Mouse (Mus musculus): ENCODE data around the gene Gm10160.
A peak's percentile ranks its signal among the peaks of the same experiment; 100 is the strongest.

Gm10160 gene

DNA sequence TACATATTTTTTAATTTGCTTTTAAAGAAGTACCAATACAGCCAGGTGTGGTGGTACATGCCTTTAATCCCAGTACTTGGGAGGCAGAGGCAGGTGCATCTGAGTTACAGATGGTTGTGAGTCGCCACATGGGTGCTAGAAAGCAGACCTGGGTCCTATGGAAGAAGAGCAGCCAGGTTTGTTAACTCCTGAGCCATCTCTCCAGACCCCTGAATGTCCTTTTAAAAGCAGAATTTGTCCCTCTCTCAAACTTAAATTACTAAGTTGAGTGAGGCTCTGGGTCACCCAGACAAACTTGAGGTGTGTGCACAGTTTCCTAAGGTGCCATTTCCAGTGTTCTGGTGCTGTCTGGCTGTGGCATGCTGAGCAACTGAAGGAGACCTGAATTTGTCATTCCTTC, at the start of gene Gm10160:
Gm10160 (minus strand) TSS at position 101 of the 400 bp plus-strand sequence.
- DNase-seq = no peak

DNA sequence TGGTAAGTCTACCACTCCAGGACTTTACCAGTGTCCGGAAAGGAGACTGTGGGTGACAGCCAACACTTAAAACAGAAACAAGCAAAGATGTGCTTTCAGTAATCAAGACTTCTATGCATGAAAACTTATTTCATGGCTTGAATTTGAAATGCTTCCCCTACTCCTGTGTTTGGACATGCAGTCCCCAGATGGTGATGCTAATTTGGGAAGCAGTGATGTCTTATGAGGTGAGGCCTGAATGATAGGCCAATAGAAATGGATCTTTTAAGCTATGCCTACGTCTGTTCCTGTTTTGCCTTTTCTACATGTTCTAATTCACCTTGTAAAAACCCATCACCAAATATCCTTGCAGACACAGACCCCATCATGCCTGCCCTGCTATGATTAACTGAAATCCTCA, 49.3 kb upstream of the Gm10160 start:
- no peak for DNase-seq

DNA sequence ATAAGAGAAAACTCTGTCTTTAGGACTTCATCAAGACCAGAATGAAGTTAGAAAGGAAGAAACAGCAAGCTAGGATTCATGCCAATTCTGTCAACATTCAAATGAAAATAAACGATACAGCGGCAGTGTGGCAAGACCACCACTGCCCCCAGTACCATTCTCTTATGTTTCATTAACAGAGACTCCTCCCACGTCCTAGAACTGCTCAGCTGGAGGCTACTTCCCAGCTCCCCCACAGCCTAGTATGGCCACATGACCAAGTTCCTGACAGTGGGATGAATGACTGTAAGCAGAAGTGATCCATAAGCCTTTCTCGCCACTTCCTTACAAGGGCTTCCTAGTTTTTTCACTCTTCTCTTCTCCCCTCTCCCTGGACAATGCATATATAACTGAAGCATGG, 48.5 kb upstream of the Gm10160 start:
- DNase-seq = no peak

DNA sequence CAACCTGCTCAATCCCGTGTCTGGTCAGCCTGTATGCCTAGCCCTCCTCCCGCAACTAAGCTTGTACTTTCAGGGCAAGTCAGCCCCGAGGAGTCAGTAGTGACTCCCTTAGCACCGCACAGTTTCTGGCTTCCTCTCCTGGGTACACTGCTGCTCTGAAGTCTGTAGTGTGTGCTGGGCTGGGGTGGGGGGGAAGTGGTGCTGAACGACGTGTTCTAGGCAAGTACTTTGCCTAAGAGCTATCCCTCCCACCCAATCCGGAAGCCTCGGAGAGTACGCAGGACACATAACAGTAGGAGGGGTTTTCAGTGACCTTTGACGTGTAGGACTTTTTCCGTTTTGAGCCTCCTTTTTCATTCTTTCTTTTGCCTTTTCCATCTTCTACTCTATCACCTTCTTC, 43.8 kb upstream of the Gm10160 start:
- DNase-seq = no peak

DNA sequence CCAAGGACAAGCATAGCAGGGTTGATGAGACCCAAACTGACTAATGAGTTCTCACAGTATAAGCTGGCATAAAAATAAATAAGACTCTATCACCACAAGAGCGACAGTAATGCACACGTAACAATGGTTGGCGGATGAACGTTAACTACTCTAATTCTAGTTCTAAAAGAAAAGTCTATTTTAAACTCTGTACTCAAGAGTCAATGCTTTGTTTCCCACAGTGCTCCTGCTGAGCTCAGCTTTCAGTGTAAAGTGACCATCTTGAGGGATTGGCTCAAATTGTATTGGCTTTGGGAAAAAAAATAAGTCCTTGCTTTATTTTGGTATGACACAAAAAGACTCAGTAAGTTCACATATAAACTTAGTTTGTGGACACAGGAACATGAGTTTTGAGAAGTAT, 29.5 kb upstream of the Gm10160 start:
- no peak for DNase-seq

DNA sequence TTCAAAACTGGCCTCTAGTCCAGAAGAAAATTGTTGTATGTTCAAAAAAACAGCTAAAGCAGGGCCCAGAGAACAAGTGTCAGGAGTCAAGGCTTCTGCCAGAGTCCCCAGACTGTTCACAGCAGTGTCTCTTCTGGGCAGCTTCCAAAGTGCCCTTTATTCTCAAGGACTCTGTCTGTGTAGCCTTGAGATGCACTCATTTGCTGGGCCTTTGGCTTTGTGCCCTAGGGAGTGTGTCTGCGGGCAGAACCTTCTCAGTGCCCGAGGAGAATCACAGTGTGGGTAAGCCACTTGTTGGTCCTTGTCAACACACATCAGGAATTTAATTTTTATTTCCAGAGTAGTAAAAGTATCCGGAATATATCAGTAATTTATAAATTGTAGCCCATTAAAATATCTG, 26.0 kb upstream of the Gm10160 start:
- no peak for DNase-seq

DNA sequence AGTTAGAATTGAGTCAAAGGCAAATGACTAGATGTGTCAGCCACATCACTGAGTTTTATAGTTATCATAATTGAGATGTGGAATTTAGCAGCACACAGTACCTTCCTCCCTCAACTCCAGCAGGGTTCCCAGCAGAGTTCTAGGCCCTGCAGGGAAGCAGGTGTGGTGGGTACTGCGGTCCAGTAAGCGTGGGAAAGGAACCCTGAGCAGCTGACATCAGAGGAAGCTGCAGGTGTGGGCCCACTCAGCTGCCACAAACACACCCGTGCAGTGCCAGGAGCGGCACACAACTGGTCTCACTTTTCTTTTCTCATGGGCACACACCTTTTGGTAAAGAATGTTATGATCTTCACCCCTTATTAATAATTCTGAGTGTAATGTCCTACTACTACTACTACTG, 25.2 kb upstream of the Gm10160 start:
- no peak for DNase-seq

DNA sequence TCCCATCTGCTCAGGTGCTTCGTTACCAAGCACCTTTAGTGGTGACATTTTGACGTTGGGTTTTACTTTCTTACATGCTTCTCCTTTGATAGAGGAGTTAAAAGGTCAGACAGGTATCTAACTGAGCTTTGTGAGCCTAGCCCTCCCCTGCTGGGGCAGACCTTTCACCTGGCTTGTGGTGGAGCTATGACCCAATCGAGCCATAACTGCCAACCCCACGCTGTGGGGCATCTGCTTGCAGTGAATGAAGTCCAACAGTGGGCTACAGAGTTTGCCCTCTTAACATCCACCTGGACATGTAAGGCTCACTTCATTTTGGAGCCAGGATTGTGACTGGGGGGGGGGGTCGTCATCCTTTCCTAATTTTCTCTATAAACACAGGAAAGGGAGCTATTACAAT, 24.7 kb upstream of the Gm10160 start:
- DNase-seq = no peak

DNA sequence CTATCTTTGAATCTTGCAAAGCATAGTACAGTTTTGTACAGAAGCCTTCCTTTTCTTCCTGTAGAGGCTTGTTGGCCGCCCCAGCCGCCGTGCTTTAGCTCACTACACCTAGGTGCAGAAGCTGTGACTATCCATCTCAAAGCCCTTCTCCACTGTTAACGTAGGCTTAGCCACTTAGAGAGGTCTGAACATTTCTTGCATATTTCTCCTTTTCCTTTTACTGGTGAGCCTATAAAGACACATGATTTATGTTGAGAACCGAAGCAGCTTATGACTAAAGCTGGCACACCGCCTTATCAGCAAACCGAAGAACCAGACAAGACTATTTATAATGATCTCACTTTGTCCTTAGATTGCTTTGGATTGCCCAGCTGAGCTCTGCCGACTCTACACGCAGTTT, 19.8 kb upstream of the Gm10160 start:
- no peak for DNase-seq

DNA sequence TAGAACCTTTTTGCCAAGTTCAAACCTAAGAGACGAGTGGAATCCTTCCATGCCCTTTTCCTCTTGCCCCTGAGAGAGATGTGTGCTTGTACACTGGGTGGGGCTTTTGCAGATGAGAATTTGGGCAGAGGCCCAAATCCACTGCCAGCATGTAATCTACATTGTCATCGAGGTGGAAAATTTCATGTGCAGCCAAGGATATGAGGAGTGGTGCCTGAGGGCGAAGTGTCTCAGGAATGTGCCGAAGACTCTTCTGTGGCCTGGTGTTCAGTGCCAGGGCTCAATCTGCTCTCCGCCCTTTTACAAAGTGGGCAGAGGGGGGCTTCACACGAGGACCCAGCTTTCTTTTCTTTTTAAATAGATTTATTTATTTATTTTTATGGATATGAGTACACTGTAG, 19.0 kb upstream of the Gm10160 start:
- no peak for DNase-seq

DNA sequence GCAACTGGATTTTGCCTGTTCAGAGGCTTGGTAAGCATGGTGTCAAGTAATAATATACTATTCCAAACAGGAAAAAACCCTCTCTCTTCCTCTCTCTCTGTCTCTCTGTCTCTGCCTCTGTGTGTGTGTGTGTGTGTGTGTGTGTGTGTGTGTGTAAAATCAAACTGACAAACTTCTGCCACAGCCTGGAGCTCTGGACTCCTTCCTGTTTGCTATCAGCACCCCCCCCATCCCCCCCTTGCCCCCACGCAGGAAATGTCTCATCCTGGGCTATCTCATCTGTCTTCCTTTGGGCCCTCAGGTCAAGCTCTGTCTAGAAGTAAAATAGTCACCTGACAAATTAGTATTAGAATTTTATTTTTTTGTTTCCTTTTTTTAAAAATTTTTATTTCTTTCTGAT, 18.2 kb upstream of the Gm10160 start:
- DNase-seq = no peak

DNA sequence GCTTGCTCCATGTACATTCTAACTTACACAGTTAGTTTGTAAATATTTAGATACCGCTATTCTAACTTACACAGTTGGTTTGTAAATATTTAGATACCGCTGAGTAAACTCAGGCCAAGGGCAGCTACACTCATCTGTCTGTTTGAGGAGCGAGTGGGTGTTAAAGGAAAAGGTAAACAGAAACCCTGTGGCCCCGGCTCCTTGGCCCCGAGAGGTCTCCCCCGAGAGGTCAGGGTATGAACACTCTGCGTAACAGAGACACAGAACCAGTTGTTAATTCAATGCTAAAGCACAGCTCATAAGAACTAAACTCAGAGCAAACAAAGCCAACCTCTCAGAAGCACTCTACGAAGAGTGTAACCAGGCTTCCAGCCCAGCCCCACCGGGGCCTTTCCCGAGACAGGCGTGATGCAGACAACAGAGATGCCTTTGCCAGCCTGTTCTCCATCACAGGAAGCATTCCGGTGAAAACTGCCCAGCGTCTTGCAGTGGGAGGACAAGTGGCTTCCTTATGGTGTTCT, 17.0 kb upstream of the Gm10160 start:
- no peak for DNase-seq

DNA sequence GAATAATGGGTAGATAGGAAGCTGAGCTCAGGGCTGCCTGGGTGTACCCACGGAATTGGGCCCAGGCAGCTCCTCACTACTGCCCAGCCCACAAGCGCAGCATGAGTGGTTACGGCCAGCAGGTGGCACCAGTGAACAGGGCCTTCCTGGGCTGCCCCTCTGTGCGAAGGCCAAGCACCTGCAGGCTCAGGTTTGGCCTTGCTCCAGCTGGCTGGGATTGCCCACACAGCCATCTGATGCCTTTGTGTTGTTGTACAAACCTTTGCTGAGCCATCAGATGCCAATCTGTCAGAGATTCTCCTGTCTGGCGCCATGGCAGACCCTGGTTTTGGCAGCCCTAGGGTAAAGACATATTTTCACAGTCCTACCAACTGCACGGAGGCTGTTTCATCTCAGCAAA, 12.6 kb upstream of the Gm10160 start:
- DNase-seq = peak; percentile 70

DNA sequence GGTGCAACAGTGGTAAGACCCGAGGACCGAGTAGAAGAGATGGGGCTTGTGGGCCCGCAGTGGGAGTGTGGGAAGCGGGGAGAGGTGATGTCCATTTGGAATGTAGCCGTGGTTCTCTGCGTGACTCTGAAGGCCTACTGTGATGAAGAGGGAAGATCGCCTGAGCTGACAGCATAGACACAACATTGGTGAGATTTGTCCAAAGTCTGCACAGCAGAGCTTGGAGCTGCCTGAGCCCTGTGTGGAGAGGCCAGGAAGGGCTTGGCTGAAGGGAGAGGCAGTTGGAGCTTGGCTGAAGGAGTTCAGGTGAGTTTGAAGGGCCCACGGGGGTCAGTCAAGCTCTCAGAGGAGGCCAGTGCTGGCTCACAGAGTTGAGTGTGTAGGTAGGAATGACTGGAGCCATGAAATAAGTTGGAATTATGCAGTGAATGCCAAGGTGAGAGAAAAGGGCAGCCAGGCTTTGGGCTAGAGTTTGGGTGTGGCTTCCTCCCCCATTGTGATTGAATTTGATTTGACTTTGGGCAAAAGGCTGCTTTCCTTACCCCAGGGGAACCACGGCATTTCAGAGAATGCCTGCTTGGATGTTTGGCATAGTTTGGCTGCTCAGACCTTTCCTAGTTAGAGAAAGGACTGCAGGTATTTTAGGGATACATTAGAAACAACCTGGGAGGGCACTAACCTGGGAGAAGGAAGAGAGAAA, 11.8 kb upstream of the Gm10160 start:
- DNase-seq = no peak

DNA sequence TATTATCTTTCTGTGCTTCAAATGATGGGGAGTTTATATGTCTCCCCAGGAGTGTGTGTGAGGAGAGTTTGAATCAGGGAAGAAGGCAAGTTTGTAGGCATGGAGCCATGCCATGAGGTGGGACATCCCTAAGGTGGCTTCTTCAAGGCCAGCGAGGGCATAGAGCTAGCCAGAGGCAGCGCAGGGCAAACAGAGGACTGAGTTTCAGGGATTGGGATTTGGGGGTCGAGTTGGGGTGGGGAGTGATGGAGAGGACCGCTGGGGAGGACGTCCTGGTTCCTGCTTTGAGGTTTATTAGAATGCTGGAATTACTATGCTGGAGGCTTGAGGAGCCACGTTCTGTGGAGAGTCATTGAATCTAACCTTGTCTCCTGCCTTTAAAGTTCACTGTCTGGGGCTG, 10.3 kb upstream of the Gm10160 start:
- DNase-seq = no peak

DNA sequence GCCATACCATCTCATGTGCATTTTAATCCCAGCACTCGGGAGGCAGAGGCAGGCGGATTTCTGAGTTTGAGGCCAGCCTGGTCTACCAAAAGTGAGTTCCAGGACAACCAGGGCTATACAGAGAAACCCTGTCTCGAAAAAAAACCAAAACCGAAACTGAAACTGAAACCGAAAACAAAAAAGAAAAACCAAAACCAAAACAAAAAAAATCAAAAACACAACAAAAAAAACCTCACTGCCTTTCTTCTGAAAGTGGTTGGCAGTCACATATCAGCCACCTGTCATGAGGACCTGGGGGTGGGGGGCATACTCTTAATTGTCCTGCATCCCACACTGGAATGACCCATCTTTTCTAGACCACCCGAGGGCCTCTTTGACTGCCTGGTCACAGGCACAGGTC, 9.0 kb upstream of the Gm10160 start:
- no peak for DNase-seq

DNA sequence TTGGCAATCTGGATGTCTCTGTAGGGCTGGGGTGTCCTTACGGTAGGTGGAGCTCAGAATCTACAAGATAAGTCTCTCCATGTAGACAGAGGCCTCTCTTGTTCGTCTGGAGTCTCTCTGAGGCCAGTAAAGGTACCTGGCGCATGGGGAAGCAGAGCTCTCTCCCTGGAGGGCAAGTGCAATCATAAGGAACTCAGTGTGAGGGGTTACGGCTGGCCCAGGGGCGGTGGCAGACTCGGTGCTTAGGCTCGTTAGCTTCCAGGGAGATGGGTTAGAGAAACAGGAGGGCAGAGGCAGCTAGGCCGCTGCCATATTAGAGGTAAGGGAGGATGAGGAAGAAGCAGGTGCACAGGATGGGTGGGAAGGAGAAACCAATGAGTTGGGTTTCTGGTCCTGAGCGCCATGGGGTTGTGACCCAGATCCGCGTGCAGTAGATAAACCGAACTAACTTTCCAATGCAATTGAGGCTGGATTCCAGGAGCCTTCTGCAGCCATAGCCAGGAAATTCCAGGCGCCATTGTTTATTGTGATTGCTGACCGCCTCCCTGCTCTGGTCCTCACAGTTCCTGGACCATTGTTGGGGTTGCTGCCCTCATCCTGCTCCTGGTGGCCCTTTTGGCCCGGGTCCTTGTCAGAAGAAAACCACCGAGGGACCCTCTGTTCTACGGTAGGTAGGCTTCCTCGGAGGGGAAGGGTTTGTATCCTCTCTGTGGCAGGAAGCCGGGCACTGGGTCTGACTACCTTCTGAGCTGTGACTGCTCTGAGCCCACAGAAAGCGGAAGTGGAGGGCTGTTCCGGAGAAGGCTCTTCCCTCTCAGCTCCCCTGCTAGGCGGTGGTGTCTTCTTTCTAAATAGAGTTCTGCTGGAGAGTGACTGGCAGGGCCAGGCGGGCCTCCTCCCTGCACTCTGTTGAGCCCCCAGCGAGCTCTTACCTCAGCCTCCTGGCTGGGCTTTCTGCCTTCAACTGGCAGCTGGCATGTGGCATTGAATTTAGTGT, 7.3 kb upstream of the Gm10160 start:
- DNase-seq = peak; percentile 63

DNA sequence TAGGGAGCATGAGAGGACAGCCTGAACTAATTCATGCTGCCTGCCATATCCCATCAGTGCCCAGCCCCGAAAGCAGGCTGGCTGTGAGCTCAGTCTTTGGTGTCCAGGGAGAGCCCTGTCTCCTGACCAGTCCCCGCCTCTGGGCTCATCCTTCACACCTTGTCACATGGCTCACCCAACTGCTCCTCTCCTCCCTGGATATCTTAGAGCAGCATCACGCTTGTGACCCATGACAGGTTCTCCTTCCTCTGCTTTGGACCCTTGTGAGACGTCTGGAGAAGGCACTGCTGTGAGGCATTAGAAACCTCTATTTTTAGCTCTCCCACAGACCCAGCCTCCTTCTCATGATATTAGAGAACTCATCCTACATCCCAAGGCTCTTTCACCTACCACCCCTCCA, 6.3 kb upstream of the Gm10160 start:
- no peak for DNase-seq

DNA sequence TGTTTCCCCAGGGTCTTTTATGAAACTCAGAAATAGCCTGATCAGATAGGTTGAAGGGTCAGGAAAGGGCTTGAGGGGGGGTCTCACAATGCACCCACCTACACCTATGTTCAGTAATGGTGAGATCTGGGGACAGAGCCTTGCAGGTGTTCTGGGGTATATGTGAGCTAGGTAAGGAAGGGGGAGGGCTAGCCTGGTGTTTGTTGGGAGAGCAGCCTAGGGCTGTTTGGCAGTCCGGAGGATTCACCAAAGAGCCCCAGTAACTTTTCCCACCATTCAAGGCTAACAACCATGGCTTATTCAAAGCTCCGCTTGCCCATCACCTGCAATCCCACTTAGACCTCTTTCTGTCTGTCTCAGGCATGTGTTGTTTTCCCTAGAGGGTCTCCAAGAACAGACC, 5.9 kb upstream of the Gm10160 start:
- no peak for DNase-seq

DNA sequence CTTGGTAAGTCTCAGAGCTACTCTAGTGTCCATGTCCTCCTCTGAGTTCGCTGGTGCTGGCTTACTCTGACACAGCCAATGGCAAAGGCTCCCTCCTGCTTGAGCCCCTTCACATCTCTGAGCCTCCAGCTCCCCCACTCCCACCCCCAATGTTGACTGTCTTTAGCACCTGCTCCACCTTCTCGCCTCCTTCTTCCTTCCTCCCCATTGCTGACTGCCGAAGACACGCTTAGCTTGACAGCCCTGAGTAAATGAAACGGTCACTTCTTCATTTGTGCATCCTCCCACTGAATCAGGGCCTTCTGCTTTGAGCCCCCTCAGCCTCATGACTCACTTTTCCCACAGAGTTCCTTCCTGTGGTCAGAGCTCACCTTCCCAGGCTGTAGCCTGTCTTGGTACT, 5.4 kb upstream of the Gm10160 start:
- no peak for DNase-seq

DNA sequence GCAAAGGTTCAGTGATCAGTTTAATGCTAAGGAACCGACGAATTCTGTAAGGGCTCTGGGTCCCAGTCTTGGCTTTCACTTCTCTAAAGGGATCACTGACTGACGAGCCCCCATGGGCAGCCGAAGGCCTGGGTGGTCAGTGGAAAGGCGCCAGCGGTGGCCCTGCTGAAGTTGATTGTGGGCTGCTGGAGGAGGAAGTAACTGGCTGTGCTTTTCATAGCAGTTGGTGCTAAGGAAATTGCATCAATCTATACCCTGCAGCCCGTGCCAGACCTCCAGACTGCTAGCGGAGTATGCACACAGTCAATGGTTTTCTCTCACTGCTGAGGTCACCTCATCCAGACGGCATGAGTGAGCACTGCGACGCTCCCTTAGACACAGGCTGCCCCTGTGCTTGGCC, 4.5 kb upstream of the Gm10160 start:
- DNase-seq = peak; percentile 86

DNA sequence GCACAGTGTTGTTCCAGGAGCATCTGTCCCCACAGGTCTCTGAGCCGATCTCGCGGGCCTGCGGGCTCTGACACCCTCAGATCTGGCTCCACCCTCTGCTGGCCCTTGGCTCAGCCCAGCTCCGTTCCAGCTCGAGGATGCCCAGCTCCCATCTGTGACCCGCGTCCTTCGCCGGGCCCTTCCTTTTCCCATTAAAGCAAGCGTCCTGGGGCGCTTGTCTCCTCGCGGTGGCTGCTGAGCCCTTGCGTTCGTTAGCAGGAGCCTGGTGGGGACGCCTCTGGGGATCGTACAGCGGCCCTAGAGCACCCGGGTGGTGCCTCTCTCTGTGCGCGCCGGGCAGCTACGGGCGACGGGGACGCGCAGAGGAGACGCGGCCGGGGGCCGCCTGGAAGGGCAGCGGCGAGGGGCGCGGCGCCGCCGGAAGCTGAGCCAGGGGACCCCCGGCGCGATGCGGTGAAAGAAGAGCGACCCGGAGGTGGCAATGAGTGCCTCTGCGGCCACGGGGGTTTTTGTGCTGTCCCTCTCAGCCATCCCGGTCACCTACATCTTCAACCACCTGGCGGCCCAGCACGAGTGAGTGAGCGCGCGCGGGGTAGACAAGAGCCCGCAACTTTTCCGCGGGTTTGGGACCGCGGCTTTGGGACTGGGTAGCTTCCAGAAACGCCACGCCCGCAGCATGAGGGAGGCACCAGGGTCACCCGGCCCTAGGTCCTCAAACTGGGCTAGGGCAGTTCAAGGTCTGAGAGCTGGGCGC, 3.6 kb upstream of the Gm10160 start, which contains the start of gene Tm6sf1:
Tm6sf1 (plus strand) TSS at position 34 of the 754 bp plus-strand sequence.
- no peak for DNase-seq

DNA sequence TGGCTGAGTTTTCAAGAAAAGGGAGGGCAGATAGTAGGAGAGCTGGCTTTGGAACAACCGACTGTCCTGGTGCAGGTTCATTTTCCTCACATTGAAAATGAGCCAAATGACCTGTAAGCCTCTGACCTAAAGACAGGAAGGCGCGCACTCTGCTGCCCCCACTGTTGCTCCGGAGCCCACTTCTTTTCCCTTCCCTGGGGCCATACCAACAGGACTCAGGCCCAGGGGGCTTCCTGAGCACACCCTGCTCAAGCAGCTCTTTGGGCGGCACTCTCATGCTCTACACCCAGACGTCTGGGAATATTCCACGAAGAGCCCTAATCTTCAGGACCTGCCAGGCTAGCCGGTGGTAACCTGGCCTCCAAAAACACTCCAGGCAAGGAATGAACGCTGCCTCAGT, 2.6 kb upstream of the Gm10160 start:
- no peak for DNase-seq

Measured in layer of hippocampus, adult 9-11 months (tissue).